Mouse (Mus musculus) neural tube, postnatal 0 days (tissue): Measurements from ENCODE around the gene Mrpl22. TPM values are rescaled to one million over a fixed set of nuclear protein-coding genes. Genes with fewer than 3 reads are reported as not detected.

Experiments
- polyA plus RNA-seq: library from polyadenylated mRNA; unstranded; fragments of >200 nt; fragmentation: Nextera tagmentation; extraction: Ambion mirVana; gene quantifications from 2 replicates; pipeline ENCODE4 v1.2.1, GENCODE M21; 2015

The Mrpl22 gene
- polyA plus RNA-seq, result 96.1 and 100 TPM in 2 replicates

GRCm38 (mm10) chr11:58171459-58172091, at the start of gene Mrpl22:
Gene Mrpl22, plus strand, starts transcription at chr11:58171661.

GRCm38 (mm10) chr11:58168167-58168915, 3.1 kb upstream of the Mrpl22 start, which contains the start of gene Gemin5:
Gene Gemin5, minus strand, starts transcription at chr11:58168539.

GRCm38 (mm10) chr11:58199229-58200037, 28.0 kb downstream of the Mrpl22 start, which contains the start of the genes Igtp and Irgm2:
Gene Igtp, plus strand, starts transcription at chr11:58199556.
Gene Irgm2, plus strand, starts transcription at chr11:58199618.

Other genes with a start within 250 kb of the Mrpl22 start
- 20.9 and 21.9 TPM in 2 replicates for gene Larp1, start 162.6 kb upstream of the Mrpl22 start, polyA plus RNA-seq
- gene Gm12248, start 78.5 kb upstream of the Mrpl22 start, polyA plus RNA-seq, result not detected in 2 replicates
- 75.7 and 82.5 TPM in 2 replicates for gene Cnot8, start 67.5 kb upstream of the Mrpl22 start, polyA plus RNA-seq
- 10.5 and 11.2 TPM in 2 replicates for gene Gemin5, start 3.1 kb upstream of the Mrpl22 start, polyA plus RNA-seq
- gene Igtp, start 27.9 kb downstream of the Mrpl22 start, polyA plus RNA-seq, result 3.4 and 4.4 TPM in 2 replicates
- gene Irgm2, start 28.0 kb downstream of the Mrpl22 start, polyA plus RNA-seq, result 1.7 and 2.0 TPM in 2 replicates
- not detected in 2 replicates for gene 4930438A08Rik, start 103.1 kb downstream of the Mrpl22 start, polyA plus RNA-seq
- gene Zfp692, start 135.4 kb downstream of the Mrpl22 start, polyA plus RNA-seq, result 21.5 and 26.6 TPM in 2 replicates
- 48.4 and 48.9 TPM in 2 replicates for gene Zfp672, start 158.7 kb downstream of the Mrpl22 start, polyA plus RNA-seq
- gene Sh3bp5l, start 159.1 kb downstream of the Mrpl22 start, polyA plus RNA-seq, result 39.3 and 41.8 TPM in 2 replicates
- not detected in 2 replicates for gene Lypd8, start 207.4 kb downstream of the Mrpl22 start, polyA plus RNA-seq
- not detected in 2 replicates for gene 1810065E05Rik, start 249.4 kb downstream of the Mrpl22 start, polyA plus RNA-seq